Mouse (Mus musculus) c-Kit-positive CD71-positive TER-119-negative erythroid progenitor cells, embryonic 14.5 days (primary cell): ENCODE data around the gene Nap1l3.

Source experiments
- DNase-seq: peaks from one replicate; pipeline ENCODE4 v3.0.0-alpha.2; 2013; ENCODE audit warnings: low read depth

Gene Nap1l3

GRCm38 (mm10) chrX:122396781-122397581 lies at the start of gene Nap1l3:
Gene Nap1l3, minus strand, starts transcription at chrX:122397401.
- peak; percentile 16 for DNase-seq

- no peak for DNase-seq
Observed at GRCm38 (mm10) chrX:122397652-122398051, 451 bp upstream of the Nap1l3 start.
